Mouse (Mus musculus): ENCODE measurements around the gene A630073D07Rik.

DNA sequence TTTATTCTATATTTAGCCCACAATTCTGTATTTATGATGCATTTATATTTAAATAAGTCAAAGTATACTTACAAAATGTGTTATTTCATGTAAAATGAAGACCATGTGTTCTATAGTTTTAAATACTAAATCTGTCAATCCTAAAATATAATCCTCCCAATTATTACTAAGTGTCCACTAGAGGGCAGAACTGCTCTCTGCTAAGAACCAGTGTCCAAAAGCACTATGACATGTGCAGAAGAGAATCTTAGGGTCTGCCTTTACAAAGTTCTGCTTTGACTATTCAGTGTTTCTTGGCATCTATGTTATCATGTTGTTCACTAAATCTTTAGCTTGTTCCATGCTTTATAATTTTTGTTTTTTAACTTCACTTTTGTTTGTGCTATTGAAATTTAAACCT, 1.9 kb downstream of the A630073D07Rik start:
- no peak for TF ChIP-seq CTCF (IDR thresholded peaks at IDR 0.05; ENCODE audit: low read depth, low read length)
- TF ChIP-seq POLR2A (IDR thresholded peaks at IDR 0.05; ENCODE audit: borderline replicate concordance, low read depth, low read length) = no peak

All from bone marrow macrophage, adult 2 months (primary cell).